Mouse (Mus musculus): Measurements from ENCODE around the gene Olfr1232. TPM values are rescaled to one million over a fixed set of nuclear protein-coding genes. Genes with fewer than 3 reads are reported as not detected.

Olfr1232 gene
- total RNA-seq (2021), result not detected
- long read RNA-seq, experiment 1, result 0 reads
- long read RNA-seq, experiment 2, result 0 reads

GRCm38 (mm10) chr2:89329575-89329974 lies at the start of gene Olfr1232:
Gene Olfr1232, minus strand, starts transcription at chr2:89329675.
- DNase-seq (ENCODE audit: low spot score in 2 of 2), result no peak

GRCm38 (mm10) chr2:89364765-89365164 lies 35.3 kb upstream of the Olfr1232 start, which contains the start of gene Olfr1234:
Gene Olfr1234, minus strand, starts transcription at chr2:89364865.
- DNase-seq (ENCODE audit: low spot score in 2 of 2), result no peak

- DNase-seq (ENCODE audit: low spot score in 2 of 2), result no peak
These were observed 12.8 kb upstream of the Olfr1232 start, which contains the start of gene Olfr1233 for GRCm38 (mm10) chr2:89342298-89342697. Gene Olfr1233, minus strand, starts transcription at chr2:89342398.

GRCm38 (mm10) chr2:89306974-89307373 lies 22.5 kb downstream of the Olfr1232 start, which contains the start of gene Olfr1231:
Gene Olfr1231, minus strand, starts transcription at chr2:89307074.
- DNase-seq (ENCODE audit: low spot score in 2 of 2), result no peak

GRCm38 (mm10) chr2:89297168-89297567 lies 32.3 kb downstream of the Olfr1232 start, which contains the start of gene Olfr1230:
Gene Olfr1230, minus strand, starts transcription at chr2:89297268.
- no peak for DNase-seq (ENCODE audit: low spot score in 2 of 2)

- no peak for DNase-seq (ENCODE audit: low spot score in 2 of 2)
These were observed 41.6 kb downstream of the Olfr1232 start, which contains the start of gene Olfr1229 for GRCm38 (mm10) chr2:89287914-89288313. Gene Olfr1229, minus strand, starts transcription at chr2:89288014.

Other genes starting within 250 kb of the Olfr1232 start
- gene Olfr1219, start 246.2 kb downstream of the Olfr1232 start, total RNA-seq (2021), result not detected
- not detected for gene Olfr1220, start 222.8 kb downstream of the Olfr1232 start, total RNA-seq (2021)
- gene Olfr1221, start 212.4 kb downstream of the Olfr1232 start, total RNA-seq (2021), result not detected
- gene Olfr1222, start 196.6 kb downstream of the Olfr1232 start, total RNA-seq (2021), result not detected
- not detected for gene Olfr1223, start 178.1 kb downstream of the Olfr1232 start, total RNA-seq (2021)
- gene Olfr1224-ps1, start 165.6 kb downstream of the Olfr1232 start, total RNA-seq (2021), result not detected
- not detected for gene Olfr1225, start 155.0 kb downstream of the Olfr1232 start, total RNA-seq (2021)
- gene Olfr1226, start 129.6 kb downstream of the Olfr1232 start, total RNA-seq (2021), result not detected
- gene Olfr1228, start 75.6 kb downstream of the Olfr1232 start, total RNA-seq (2021), result not detected
- not detected for gene Olfr1229, start 41.7 kb downstream of the Olfr1232 start, total RNA-seq (2021)
- gene Olfr1230, start 32.4 kb downstream of the Olfr1232 start, total RNA-seq (2021), result not detected
- not detected for gene Olfr1231, start 22.6 kb downstream of the Olfr1232 start, total RNA-seq (2021)
- gene Olfr1233, start 12.7 kb upstream of the Olfr1232 start, total RNA-seq (2021), result not detected
- gene Olfr1234, start 35.2 kb upstream of the Olfr1232 start, total RNA-seq (2021), result not detected
- not detected for gene Olfr1238, start 80.0 kb upstream of the Olfr1232 start, total RNA-seq (2021)
- gene Olfr1239, start 90.7 kb upstream of the Olfr1232 start, total RNA-seq (2021), result not detected
- not detected for gene Olfr1240, start 113.3 kb upstream of the Olfr1232 start, total RNA-seq (2021)
- not detected for gene Olfr1241, start 157.5 kb upstream of the Olfr1232 start, total RNA-seq (2021)
- not detected for gene Olfr1242, start 168.7 kb upstream of the Olfr1232 start, total RNA-seq (2021)
- gene Olfr1243, start 201.8 kb upstream of the Olfr1232 start, total RNA-seq (2021), result not detected
- not detected for gene Olfr1245, start 248.8 kb upstream of the Olfr1232 start, total RNA-seq (2021)

Measured in gastrocnemius, postnatal 4 days (tissue).